Mouse (Mus musculus) heart, postnatal 0 days (tissue): ENCODE measurements around the gene Anapc7. TPM values are rescaled to one million over a fixed set of nuclear protein-coding genes. Genes with fewer than 3 reads are reported as not detected.

Experiments
- ATAC-seq: fragments of 200-750 bp; cut with Nextera tagmentation; 2 replicates; pipeline ENCODE4 v1.8.0; 2017; ENCODE audit warnings: low read depth, moderate number of reproducible peaks, moderate library complexity; ENCODE audit not compliant: insufficient read depth
- DNase-seq: peaks from one replicate; pipeline ENCODE4 v3.0.0-alpha.2; 2016; ENCODE audit warnings: low spot score
- H3K27ac ChIP-seq: fragments of 300-500 bp; sonication (generic); 2 replicates; pipeline ENCODE4 v1.5.1; 2014; ENCODE audit warnings: low read depth, mild to moderate bottlenecking
- H3K27me3 ChIP-seq: fragments of 300-500 bp; sonication (generic); 2 replicates; pipeline ENCODE4 v1.6.1; 2014; ENCODE audit warnings: low read length, mixed read lengths; ENCODE audit not compliant: control insufficient read depth, insufficient read depth
- H3K36me3 ChIP-seq: fragments of 300-500 bp; sonication (generic); replicated peaks from 2 replicates; pipeline ENCODE4 v1.6.1; 2014; ENCODE audit warnings: low read length, mixed read lengths; ENCODE audit not compliant: control insufficient read depth, insufficient read depth
- H3K4me1 ChIP-seq: fragments of 300-500 bp; sonication (generic); 2 replicates; pipeline ENCODE4 v1.6.1; 2014; ENCODE audit warnings: antibody characterized with exemption; ENCODE audit not compliant: control insufficient read depth, insufficient read depth
- H3K4me2 ChIP-seq: fragments of 300-500 bp; sonication (generic); 2 replicates; pipeline ENCODE4 v1.6.1; 2014; ENCODE audit warnings: low read depth, mild to moderate bottlenecking, low read length, moderate library complexity
- H3K4me3 ChIP-seq: fragments of 300-500 bp; sonication (generic); 2 replicates; pipeline ENCODE4 v1.5.1; 2014; ENCODE audit warnings: low read depth, low read length
- H3K9ac ChIP-seq: fragments of 300-500 bp; sonication (generic); replicated peaks from 2 replicates; pipeline ENCODE4 v1.6.1; 2014; ENCODE audit warnings: low read depth, low read length, mixed read lengths
- H3K9me3 ChIP-seq: fragments of 300-500 bp; sonication (generic); replicated peaks from 2 replicates; pipeline ENCODE4 v1.6.1; 2016; ENCODE audit warnings: low read length; ENCODE audit not compliant: control insufficient read depth
- CTCF ChIP-seq: IDR thresholded peaks from 2 replicates; pipeline ENCODE4 v1.5.1; 2016; ENCODE audit warnings: antibody characterized with exemption, control low read depth, low read depth
- EP300 ChIP-seq: IDR thresholded peaks from 2 replicates; pipeline ENCODE4 v1.6.1; 2016; ENCODE audit warnings: antibody characterized with exemption, low read depth
- WGBS: fragments of 180-500 bp; shearing (Covaris S2); extraction: QIAGEN DNeasy Blood & Tissue Kit; methylation state at CpG from one replicate; pipeline ENCODE4 v1.1.7; 2014; 5-methylcytosine and 5-hydroxymethylcytosine counted together
- polyA plus RNA-seq: library from polyadenylated mRNA; unstranded; fragments of >200 nt; fragmentation: Nextera tagmentation; extraction: Ambion mirVana; gene quantifications from 2 replicates; pipeline ENCODE4 v1.2.1, GENCODE M21; 2015
- total RNA-seq: library from RNA; depleted of rRNA; stranded (reverse); fragments of >200 nt; gene quantifications from 2 replicates; pipeline ENCODE4 v1.2.3, GENCODE M21; 2014; ENCODE audit warnings: low replicate concordance

Gene Anapc7
- total and polyA plus RNA-seq, 2 experiments from 2014 or later: 30.1 to 36.9 TPM

- peaks cover 46% of the 10 kb centered on the region for H3K36me3 ChIP-seq
- 35% methylated on average over 18 of the region's 18 CpGs for WGBS
- H3K27me3 ChIP-seq: no peaks in the 10 kb centered on the region
- peaks cover 31% of the 10 kb centered on the region for H3K4me1 ChIP-seq
- ATAC-seq (peak; percentile 47), DNase-seq (peak; percentile 48)
- TF ChIP-seq CTCF (no peak), EP300 (no peak)
- no peak overlapping the region for H3K9ac ChIP-seq
- peak overlapping the region; percentile 20; the same call in 1 of the 2 replicates for H3K4me2 ChIP-seq
- no peaks in the 10 kb centered on the region for H3K9me3 ChIP-seq
- peak overlapping the region; percentile 52 for H3K27ac ChIP-seq
- no peak overlapping the region for H3K4me3 ChIP-seq
These were observed 20.7 kb upstream of the Anapc7 start for GRCm38 (mm10) chr5:122400628-122401302.

GRCm38 (mm10) chr5:122401303-122401640 is 20.2 kb upstream of the Anapc7 start:
- Histone ChIP-seq H3K4me3 (no peak overlapping the region), H3K27ac (peak overlapping the region; percentile 52; the same call in 1 of the 2 replicates), H3K27me3 (no peaks in the 10 kb centered on the region), H3K4me1 (peaks cover 31% of the 10 kb centered on the region), H3K36me3 (peaks cover 51% of the 10 kb centered on the region), H3K9me3 (no peaks in the 10 kb centered on the region), H3K9ac (no peak overlapping the region), H3K4me2 (no peak overlapping the region)
- peak; percentile 90 for TF ChIP-seq CTCF
- no peak for TF ChIP-seq EP300
- peak; percentile 50 for DNase-seq
- peak; percentile 18; the same call in 1 of the 2 replicates for ATAC-seq
- 30% methylated on average over 8 of the region's 8 CpGs for WGBS

GRCm38 (mm10) chr5:122402160-122402559 is 19.3 kb upstream of the Anapc7 start:
- TF ChIP-seq CTCF (no peak), EP300 (no peak)

GRCm38 (mm10) chr5:122402772-122403171 is 18.7 kb upstream of the Anapc7 start:
- H3K27me3 ChIP-seq: no peaks in the 10 kb centered on the region
- peaks cover 31% of the 10 kb centered on the region for H3K4me1 ChIP-seq
- DNase-seq (peak; percentile 86), ATAC-seq (peak; percentile 87)
- peaks cover 57% of the 10 kb centered on the region for H3K36me3 ChIP-seq
- H3K4me2 ChIP-seq: no peak overlapping the region
- H3K9ac ChIP-seq: no peak overlapping the region
- TF ChIP-seq EP300 (peak; percentile 95), CTCF (no peak)
- no peak overlapping the region for H3K4me3 ChIP-seq
- H3K27ac ChIP-seq: peak overlapping the region; percentile 70
- H3K9me3 ChIP-seq: no peaks in the 10 kb centered on the region
- 31% methylated on average over 5 of the region's 5 CpGs for WGBS

More at GRCm38 (mm10) chr5:122402160-122402559, 19.3 kb upstream of the Anapc7 start:
- H3K4me3 ChIP-seq: no peak overlapping the region
- no peaks in the 10 kb centered on the region for H3K9me3 ChIP-seq
- peaks cover 55% of the 10 kb centered on the region for H3K36me3 ChIP-seq
- H3K4me2 ChIP-seq: no peak overlapping the region
- no peak overlapping the region for H3K9ac ChIP-seq
- 85% methylated on average over 13 of the region's 13 CpGs for WGBS
- ATAC-seq: no peak
- H3K27ac ChIP-seq: peak overlapping the region; percentile 70
- no peaks in the 10 kb centered on the region for H3K27me3 ChIP-seq
- no peak for DNase-seq
- H3K4me1 ChIP-seq: peaks cover 31% of the 10 kb centered on the region

GRCm38 (mm10) chr5:122403362-122403761 is 18.1 kb upstream of the Anapc7 start:
- H3K36me3 ChIP-seq: peaks cover 57% of the 10 kb centered on the region
- H3K9ac ChIP-seq: no peak overlapping the region
- ATAC-seq (no peak), DNase-seq (no peak)
- H3K4me2 ChIP-seq: no peak overlapping the region
- WGBS: 76% methylated on average over 12 of the region's 12 CpGs
- H3K9me3 ChIP-seq: no peaks in the 10 kb centered on the region
- no peak overlapping the region for H3K4me3 ChIP-seq
- peaks cover 28% of the 10 kb centered on the region for H3K4me1 ChIP-seq
- peak overlapping the region; percentile 70 for H3K27ac ChIP-seq
- TF ChIP-seq EP300 (no peak; the same call in 1 of the 2 replicates), CTCF (no peak)
- H3K27me3 ChIP-seq: no peaks in the 10 kb centered on the region
